Mouse (Mus musculus): Measurements from ENCODE around the gene Rasgef1b. TPM values are rescaled to one million over a fixed set of nuclear protein-coding genes. Genes with fewer than 3 reads are reported as not detected.

Gene Rasgef1b
- polyA plus RNA-seq, 1 experiment from 2014 or later: 15.6 TPM

DNA sequence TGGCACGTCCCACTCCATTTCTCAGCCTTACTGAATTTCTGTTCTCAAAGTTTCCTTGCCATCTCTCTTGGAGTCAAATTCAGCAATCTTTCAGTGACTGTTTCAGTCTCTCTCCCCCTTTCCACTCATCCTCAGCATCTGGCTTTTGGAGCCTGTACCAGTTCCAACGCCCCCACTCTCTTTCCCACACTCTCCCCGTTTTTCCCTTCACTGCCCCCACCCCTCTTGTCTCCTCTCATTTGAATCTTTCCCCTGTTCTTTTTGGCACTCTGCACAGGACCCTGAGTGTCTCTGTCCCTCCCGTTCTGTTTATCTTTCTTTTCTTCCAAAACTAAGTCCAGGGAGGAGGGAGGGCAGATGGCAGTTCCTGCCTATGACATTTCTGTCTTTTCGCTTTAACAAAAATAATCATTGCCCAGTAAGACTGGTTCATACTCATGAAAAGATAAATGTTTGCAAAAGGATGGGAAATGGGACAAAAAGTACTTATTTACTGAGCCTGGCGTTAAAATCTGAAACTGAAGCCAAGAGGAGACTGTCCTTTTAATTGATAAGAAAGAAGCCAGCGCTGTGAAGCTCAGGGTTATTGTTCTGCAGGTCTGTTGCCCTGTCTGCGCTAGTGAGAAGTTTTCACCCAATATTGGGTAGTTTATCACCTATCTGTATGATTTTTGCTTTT is 388.4 kb downstream of the Rasgef1b start:
- Histone ChIP-seq H3K4me1 (ENCODE audit: control insufficient read depth, insufficient read depth, low read length) (peaks cover 15% of the 10 kb centered on the region; the same call in 1 of the 2 replicates), H3K4me3 (replicated peaks; ENCODE audit: low read length) (no peak overlapping the region), H3K27me3 (ENCODE audit: control insufficient read depth, insufficient read depth, low read length) (no peaks in the 10 kb centered on the region), H3K27ac (ENCODE audit: low read length) (peak overlapping the region; percentile 76), H3K4me2 (ENCODE audit: low read depth, low read length) (peak overlapping the region; percentile 54), H3K36me3 (ENCODE audit: control insufficient read depth, insufficient read depth, low read length) (no peaks in the 10 kb centered on the region), H3K9ac (ENCODE audit: low read length) (0 out of 2 replicates have a peak overlapping the region, but pooled peaks have one; percentile 69), H3K9me3 (replicated peaks; ENCODE audit: control insufficient read depth, low read length) (no peaks in the 10 kb centered on the region)
- 55% methylated on average over 8 of the region's 8 CpGs for WGBS
- no peak for ATAC-seq (ENCODE audit: insufficient read depth, low FRiP score)

DNA sequence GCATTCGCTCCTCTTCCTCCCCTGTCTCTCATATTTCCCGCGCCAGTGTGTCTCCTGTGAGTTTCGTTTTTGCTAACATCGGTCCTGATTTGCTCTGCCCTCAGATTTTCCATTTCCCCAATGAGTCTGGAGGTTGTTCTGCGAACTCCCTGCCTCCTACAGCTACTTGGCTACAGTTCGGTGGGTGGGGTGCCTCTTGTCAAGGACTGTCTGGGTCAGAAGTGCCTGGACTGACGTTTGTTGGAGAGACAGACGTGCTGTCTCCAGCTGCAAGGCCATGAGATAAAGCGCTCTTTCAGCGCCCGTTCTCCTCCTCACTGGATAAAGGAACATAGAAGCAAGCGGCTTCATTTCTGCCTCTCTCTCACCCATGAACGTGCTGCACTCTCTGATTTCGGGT is 389.1 kb downstream of the Rasgef1b start:
- peak; percentile 64; the same call in 1 of the 2 replicates for ATAC-seq (ENCODE audit: insufficient read depth, low FRiP score)
- no peaks in the 10 kb centered on the region for H3K9me3 ChIP-seq (replicated peaks; ENCODE audit: control insufficient read depth, low read length)
- H3K36me3 ChIP-seq (ENCODE audit: control insufficient read depth, insufficient read depth, low read length): no peaks in the 10 kb centered on the region
- H3K27ac ChIP-seq (ENCODE audit: low read length): peak overlapping the region; percentile 76
- H3K4me2 ChIP-seq (ENCODE audit: low read depth, low read length): peak overlapping the region; percentile 54
- H3K4me3 ChIP-seq (replicated peaks; ENCODE audit: low read length): peak overlapping the region; percentile 31
- peak overlapping the region; percentile 69 for H3K9ac ChIP-seq (ENCODE audit: low read length)
- 35% methylated on average over 15 of the region's 15 CpGs for WGBS
- peaks cover 15% of the 10 kb centered on the region; the same call in 1 of the 2 replicates for H3K4me1 ChIP-seq (ENCODE audit: control insufficient read depth, insufficient read depth, low read length)
- no peaks in the 10 kb centered on the region for H3K27me3 ChIP-seq (ENCODE audit: control insufficient read depth, insufficient read depth, low read length)

DNA sequence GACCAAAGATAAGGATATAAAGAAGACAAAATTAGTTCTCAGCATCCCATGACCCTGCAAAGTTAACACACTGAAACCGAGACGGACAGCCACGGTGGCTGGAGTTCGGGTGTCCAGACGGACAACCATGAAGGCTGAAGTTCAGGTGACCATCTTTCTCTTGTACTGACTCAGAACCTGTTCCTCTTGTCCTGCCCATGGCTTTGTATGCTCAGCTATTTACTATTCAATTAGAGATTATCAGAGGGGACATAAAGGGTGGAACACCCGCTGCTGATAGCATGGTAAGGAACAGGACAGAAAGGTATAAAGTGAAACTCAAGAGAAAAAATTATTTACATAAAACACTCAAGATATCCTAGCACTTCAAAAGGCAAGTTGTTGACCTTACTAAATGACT is 390.0 kb downstream of the Rasgef1b start:
- Histone ChIP-seq H3K27ac (ENCODE audit: low read length) (no peak overlapping the region), H3K9ac (ENCODE audit: low read length) (no peak overlapping the region), H3K4me3 (replicated peaks; ENCODE audit: low read length) (no peak overlapping the region), H3K27me3 (ENCODE audit: control insufficient read depth, insufficient read depth, low read length) (no peaks in the 10 kb centered on the region), H3K36me3 (ENCODE audit: control insufficient read depth, insufficient read depth, low read length) (no peaks in the 10 kb centered on the region), H3K9me3 (replicated peaks; ENCODE audit: control insufficient read depth, low read length) (no peaks in the 10 kb centered on the region), H3K4me1 (ENCODE audit: control insufficient read depth, insufficient read depth, low read length) (peaks cover 15% of the 10 kb centered on the region; the same call in 1 of the 2 replicates), H3K4me2 (ENCODE audit: low read depth, low read length) (no peak overlapping the region)
- ATAC-seq (ENCODE audit: insufficient read depth, low FRiP score): peak; percentile 81
- WGBS: 69% methylated on average over 6 of the region's 6 CpGs

DNA sequence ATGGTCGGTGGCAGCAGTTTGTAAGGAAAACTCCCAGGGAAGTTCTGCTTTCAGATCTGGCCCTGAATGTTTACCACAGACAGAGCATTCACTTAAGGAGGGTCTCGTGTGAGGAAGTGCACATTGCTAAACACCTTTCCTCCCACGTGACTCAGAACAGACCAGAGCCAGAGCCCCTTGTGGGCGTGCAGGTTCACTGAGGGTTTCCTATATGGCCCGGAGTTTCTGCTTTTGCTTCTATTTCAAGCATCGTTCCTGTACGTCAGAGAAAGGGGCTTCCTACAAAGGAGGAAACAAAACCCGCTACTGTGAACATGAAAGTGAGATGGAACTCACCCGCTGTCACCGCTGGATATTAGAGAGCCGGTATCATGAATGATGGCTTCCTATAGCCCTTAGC is 392.4 kb downstream of the Rasgef1b start:
- Histone ChIP-seq H3K27ac (ENCODE audit: low read length) (no peak overlapping the region), H3K9me3 (replicated peaks; ENCODE audit: control insufficient read depth, low read length) (no peaks in the 10 kb centered on the region), H3K4me2 (ENCODE audit: low read depth, low read length) (no peak overlapping the region), H3K36me3 (ENCODE audit: control insufficient read depth, insufficient read depth, low read length) (no peaks in the 10 kb centered on the region), H3K9ac (ENCODE audit: low read length) (no peak overlapping the region), H3K27me3 (ENCODE audit: control insufficient read depth, insufficient read depth, low read length) (no peaks in the 10 kb centered on the region), H3K4me1 (ENCODE audit: control insufficient read depth, insufficient read depth, low read length) (peaks cover 15% of the 10 kb centered on the region; the same call in 1 of the 2 replicates), H3K4me3 (replicated peaks; ENCODE audit: low read length) (no peak overlapping the region)
- ATAC-seq (ENCODE audit: insufficient read depth, low FRiP score): 0 out of 2 replicates have a peak, but pooled peaks have one; percentile 51
- WGBS: 68% methylated on average over 11 of the region's 11 CpGs

DNA sequence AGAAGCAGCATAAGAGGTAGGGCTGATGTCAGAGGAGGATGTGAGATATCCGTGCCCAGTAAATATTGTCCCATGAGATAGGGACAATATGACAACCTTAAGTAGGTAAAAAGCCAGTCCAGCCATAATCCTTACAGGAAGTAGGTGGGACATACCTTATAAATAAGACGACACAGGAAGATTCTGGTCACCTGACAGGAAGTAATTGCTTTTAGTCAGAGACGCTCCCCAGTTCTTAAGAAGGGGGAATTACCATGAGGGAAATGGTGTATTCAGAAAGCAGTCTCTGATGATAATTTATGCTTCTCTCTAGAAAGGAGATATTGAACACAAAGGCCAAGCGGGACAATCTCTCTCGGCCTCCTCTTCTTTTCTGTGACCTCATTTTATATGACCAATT is 394.8 kb downstream of the Rasgef1b start:
- WGBS: 78% methylated on average over 5 of the region's 5 CpGs
- no peaks in the 10 kb centered on the region for H3K27me3 ChIP-seq (ENCODE audit: control insufficient read depth, insufficient read depth, low read length)
- no peaks in the 10 kb centered on the region for H3K9me3 ChIP-seq (replicated peaks; ENCODE audit: control insufficient read depth, low read length)
- H3K4me2 ChIP-seq (ENCODE audit: low read depth, low read length): no peak overlapping the region
- no peak for ATAC-seq (ENCODE audit: insufficient read depth, low FRiP score)
- peaks cover 3% of the 10 kb centered on the region; the same call in 1 of the 2 replicates for H3K4me1 ChIP-seq (ENCODE audit: control insufficient read depth, insufficient read depth, low read length)
- H3K9ac ChIP-seq (ENCODE audit: low read length): no peak overlapping the region
- no peak overlapping the region for H3K4me3 ChIP-seq (replicated peaks; ENCODE audit: low read length)
- H3K27ac ChIP-seq (ENCODE audit: low read length): no peak overlapping the region
- H3K36me3 ChIP-seq (ENCODE audit: control insufficient read depth, insufficient read depth, low read length): no peaks in the 10 kb centered on the region

DNA sequence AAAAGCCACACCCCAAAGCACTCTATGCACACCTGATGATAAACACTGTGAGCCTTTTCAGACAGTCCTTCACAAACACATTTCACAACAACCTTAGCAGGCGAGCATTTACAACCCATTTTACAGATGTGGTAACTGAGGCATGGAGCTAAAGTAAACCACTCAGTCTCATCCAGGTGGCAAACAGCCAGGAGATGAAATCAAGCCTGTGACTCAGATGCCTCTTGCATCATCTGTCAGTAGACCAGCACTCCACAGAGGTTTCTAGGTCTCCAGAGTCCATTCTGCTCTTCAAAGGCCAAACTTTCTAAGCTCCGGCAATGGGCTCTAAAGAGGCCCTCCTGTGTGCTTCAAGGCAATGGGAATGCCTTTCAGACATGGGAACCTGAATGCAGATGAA is 396.8 kb downstream of the Rasgef1b start:
- H3K4me1 ChIP-seq (ENCODE audit: control insufficient read depth, insufficient read depth, low read length): peaks cover 8% of the 10 kb centered on the region; the same call in 1 of the 2 replicates
- no peak overlapping the region for H3K27ac ChIP-seq (ENCODE audit: low read length)
- H3K4me3 ChIP-seq (replicated peaks; ENCODE audit: low read length): no peak overlapping the region
- no peak overlapping the region for H3K4me2 ChIP-seq (ENCODE audit: low read depth, low read length)
- WGBS: 87% methylated on average over 2 of the region's 2 CpGs
- ATAC-seq (ENCODE audit: insufficient read depth, low FRiP score): no peak
- H3K9ac ChIP-seq (ENCODE audit: low read length): no peak overlapping the region
- no peaks in the 10 kb centered on the region for H3K9me3 ChIP-seq (replicated peaks; ENCODE audit: control insufficient read depth, low read length)
- no peaks in the 10 kb centered on the region for H3K27me3 ChIP-seq (ENCODE audit: control insufficient read depth, insufficient read depth, low read length)
- no peaks in the 10 kb centered on the region for H3K36me3 ChIP-seq (ENCODE audit: control insufficient read depth, insufficient read depth, low read length)

DNA sequence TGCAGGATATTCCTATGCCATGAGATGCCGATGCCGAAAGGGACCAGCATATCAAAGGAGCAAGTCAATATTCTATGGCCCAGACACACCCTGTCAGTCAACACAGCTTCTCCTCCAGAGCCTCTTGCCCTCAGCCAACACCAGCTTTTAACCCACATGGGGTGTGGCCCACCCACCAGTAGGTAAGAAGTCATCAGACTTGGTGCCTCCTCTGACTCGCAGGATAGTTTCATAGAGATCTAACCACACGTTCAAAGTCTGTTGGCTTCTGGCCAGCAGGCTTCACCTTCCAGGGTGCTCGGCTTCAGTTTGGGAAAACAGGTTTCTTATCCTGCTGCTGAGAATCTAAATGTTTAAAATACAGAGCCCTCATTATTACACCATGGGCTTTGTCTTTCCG is 399.8 kb downstream of the Rasgef1b start:
- 52% methylated on average over 6 of the region's 6 CpGs for WGBS
- ATAC-seq (ENCODE audit: insufficient read depth, low FRiP score): peak; percentile 93
- H3K27ac ChIP-seq (ENCODE audit: low read length): peak overlapping the region; percentile 74

DNA sequence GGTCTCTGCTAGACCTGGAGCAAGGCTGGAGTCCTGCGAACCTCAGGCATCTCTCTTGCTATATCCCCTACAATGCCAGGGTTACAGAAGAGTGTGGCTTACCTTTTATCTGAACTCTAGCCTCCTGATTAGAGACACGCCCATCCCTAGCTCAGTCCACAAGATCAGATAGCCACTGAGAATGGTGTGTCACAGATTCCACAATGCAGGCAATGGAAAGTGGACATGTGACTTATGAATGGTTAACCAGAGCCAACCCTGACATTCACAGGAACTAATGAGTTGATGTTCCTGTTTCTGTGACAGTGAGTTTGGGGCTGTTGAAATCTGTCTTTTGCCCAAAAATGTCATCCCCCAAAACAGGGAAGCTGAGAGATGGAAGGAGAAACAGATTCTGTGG is 401.8 kb downstream of the Rasgef1b start:
- Histone ChIP-seq H3K4me1 (ENCODE audit: control insufficient read depth, insufficient read depth, low read length) (peaks cover 8% of the 10 kb centered on the region; the same call in 1 of the 2 replicates), H3K4me3 (replicated peaks; ENCODE audit: low read length) (no peak overlapping the region), H3K27me3 (ENCODE audit: control insufficient read depth, insufficient read depth, low read length) (no peaks in the 10 kb centered on the region), H3K9me3 (replicated peaks; ENCODE audit: control insufficient read depth, low read length) (no peaks in the 10 kb centered on the region), H3K27ac (ENCODE audit: low read length) (no peak overlapping the region), H3K9ac (ENCODE audit: low read length) (no peak overlapping the region), H3K4me2 (ENCODE audit: low read depth, low read length) (no peak overlapping the region), H3K36me3 (ENCODE audit: control insufficient read depth, insufficient read depth, low read length) (no peaks in the 10 kb centered on the region)
- WGBS: 66% methylated on average over 2 of the region's 2 CpGs
- no peak; the same call in 1 of the 2 replicates for ATAC-seq (ENCODE audit: insufficient read depth, low FRiP score)

More for the DNA sequence above, 399.8 kb downstream of the Rasgef1b start:
- Histone ChIP-seq H3K27me3 (ENCODE audit: control insufficient read depth, insufficient read depth, low read length) (no peaks in the 10 kb centered on the region), H3K36me3 (ENCODE audit: control insufficient read depth, insufficient read depth, low read length) (no peaks in the 10 kb centered on the region), H3K4me1 (ENCODE audit: control insufficient read depth, insufficient read depth, low read length) (peaks cover 8% of the 10 kb centered on the region; the same call in 1 of the 2 replicates), H3K9ac (ENCODE audit: low read length) (no peak overlapping the region), H3K9me3 (replicated peaks; ENCODE audit: control insufficient read depth, low read length) (no peaks in the 10 kb centered on the region), H3K4me2 (ENCODE audit: low read depth, low read length) (no peak overlapping the region), H3K4me3 (replicated peaks; ENCODE audit: low read length) (no peak overlapping the region)

DNA sequence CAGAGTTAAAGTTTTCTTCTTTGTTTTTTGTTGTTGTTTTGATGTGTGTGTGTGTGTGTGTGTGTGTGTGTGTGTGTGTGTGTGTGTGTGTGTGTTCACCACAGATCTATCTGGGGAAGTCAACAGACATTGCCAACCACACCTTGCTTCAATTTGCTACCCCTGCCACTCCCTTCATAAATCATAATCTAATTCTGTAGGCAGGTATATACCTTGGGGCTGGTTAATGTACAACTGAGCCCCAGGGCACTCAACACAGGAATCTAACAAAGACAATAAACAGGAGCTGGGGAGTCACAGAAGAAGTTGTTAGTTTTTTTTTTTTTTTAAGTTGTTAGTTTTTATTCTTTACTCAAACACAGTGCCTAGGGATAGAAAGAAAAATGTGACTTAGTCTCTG is 403.6 kb downstream of the Rasgef1b start:
- Histone ChIP-seq H3K9ac (ENCODE audit: low read length) (no peak overlapping the region), H3K4me2 (ENCODE audit: low read depth, low read length) (no peak overlapping the region), H3K4me1 (ENCODE audit: control insufficient read depth, insufficient read depth, low read length) (peaks cover 8% of the 10 kb centered on the region; the same call in 1 of the 2 replicates), H3K9me3 (replicated peaks; ENCODE audit: control insufficient read depth, low read length) (no peaks in the 10 kb centered on the region), H3K27ac (ENCODE audit: low read length) (no peak overlapping the region), H3K36me3 (ENCODE audit: control insufficient read depth, insufficient read depth, low read length) (no peaks in the 10 kb centered on the region), H3K27me3 (ENCODE audit: control insufficient read depth, insufficient read depth, low read length) (no peaks in the 10 kb centered on the region), H3K4me3 (replicated peaks; ENCODE audit: low read length) (no peak overlapping the region)
- ATAC-seq (ENCODE audit: insufficient read depth, low FRiP score): peak; percentile 55; the same call in 1 of the 2 replicates
